Mouse (Mus musculus): ENCODE results near the gene Gm973. TPM values are rescaled to one million over a fixed set of nuclear protein-coding genes. Genes with fewer than 3 reads are reported as not detected.

Gm973 gene
- polyA plus RNA-seq, 1 experiment from 2014 or later: 0.43 TPM

DNA sequence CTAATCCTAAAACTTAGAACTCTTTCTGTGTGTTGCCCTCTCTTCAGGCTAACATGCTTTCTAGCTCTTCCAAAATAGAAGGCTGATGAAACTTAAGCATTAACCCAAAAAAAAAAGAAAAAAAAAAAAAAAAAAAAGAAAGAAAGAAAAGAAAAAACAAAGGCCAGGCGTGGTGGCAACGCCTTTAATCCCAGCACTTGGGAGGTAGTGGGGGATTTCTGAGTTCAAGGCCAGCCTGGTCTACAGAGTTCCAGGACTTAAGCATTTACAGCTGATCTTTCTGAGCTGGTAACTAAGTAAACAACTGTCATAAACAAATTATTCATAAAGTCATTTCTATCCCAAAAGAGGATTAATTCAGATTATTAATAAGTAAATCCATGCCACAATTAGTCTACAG is 152.8 kb downstream of the Gm973 start:
- H3K27ac ChIP-seq: no peak overlapping the region
- no peak overlapping the region for H3K9ac ChIP-seq
- H3K9me3 ChIP-seq: no peaks in the 10 kb centered on the region
- H3K4me2 ChIP-seq (replicated peaks): no peak overlapping the region; the same call in 1 of the 2 replicates
- no peak for ATAC-seq
- no peaks in the 10 kb centered on the region for H3K36me3 ChIP-seq
- H3K4me1 ChIP-seq (replicated peaks): peaks cover 5% of the 10 kb centered on the region; the same call in 1 of the 2 replicates
- H3K27me3 ChIP-seq (replicated peaks): no peaks in the 10 kb centered on the region
- no peak overlapping the region for H3K4me3 ChIP-seq (replicated peaks)
- 74% methylated on average over 2 of the region's 2 CpGs for WGBS

GRCm38 (mm10) chr1:59669962-59670630 is 154.0 kb downstream of the Gm973 start:
- no peaks in the 10 kb centered on the region for H3K36me3 ChIP-seq
- peak overlapping the region; percentile 69 for H3K4me2 ChIP-seq (replicated peaks)
- peak overlapping the region; percentile 96 for H3K27ac ChIP-seq
- no peaks in the 10 kb centered on the region for H3K9me3 ChIP-seq
- H3K9ac ChIP-seq: peak overlapping the region; percentile 100
- peaks cover 5% of the 10 kb centered on the region; the same call in 1 of the 2 replicates for H3K4me1 ChIP-seq (replicated peaks)
- H3K4me3 ChIP-seq (replicated peaks): peak overlapping the region; percentile 98
- no peaks in the 10 kb centered on the region for H3K27me3 ChIP-seq (replicated peaks)
- ATAC-seq: peak; percentile 73
- under 1% methylated on average over 42 of the region's 54 CpGs for WGBS

GRCm38 (mm10) chr1:59670641-59671168 is 154.6 kb downstream of the Gm973 start, which contains the start of gene Sumo1:
TSS of gene Sumo1 (minus strand) at chr1:59670834.
- Histone ChIP-seq H3K36me3 (no peaks in the 10 kb centered on the region), H3K4me3 (replicated peaks) (peak within 1 kb of the TSS; percentile 98), H3K9me3 (no peaks in the 10 kb centered on the region), H3K27me3 (replicated peaks) (no peaks in the 10 kb centered on the region), H3K9ac (peak within 1 kb of the TSS; percentile 100), H3K4me1 (replicated peaks) (peaks cover 5% of the 10 kb centered on the region; the same call in 1 of the 2 replicates), H3K27ac (peak within 1 kb of the TSS; percentile 96), H3K4me2 (replicated peaks) (peak within 1 kb of the TSS; percentile 69)
- under 1% methylated on average over 36 of the region's 36 CpGs for WGBS
- peak; percentile 95 for ATAC-seq

DNA sequence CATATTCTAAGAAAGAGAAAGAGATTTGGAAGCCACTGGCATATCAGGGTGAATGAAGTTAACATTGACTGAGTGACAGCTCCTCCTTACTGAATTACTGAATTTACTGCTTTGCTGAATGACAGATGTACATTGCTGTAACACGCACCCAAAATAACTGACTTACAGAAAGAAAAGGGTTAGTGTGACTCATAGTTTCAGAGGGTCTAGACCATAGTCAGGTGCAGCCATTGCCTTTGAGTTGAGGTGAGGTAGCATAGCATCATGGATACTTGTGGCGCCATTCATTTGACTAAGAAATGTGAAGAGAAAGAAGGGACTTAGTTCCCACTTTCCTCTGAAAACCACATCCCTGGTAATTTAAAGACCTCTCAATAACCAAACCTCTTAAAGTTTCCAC is 157.6 kb downstream of the Gm973 start:
- Histone ChIP-seq H3K36me3 (no peaks in the 10 kb centered on the region), H3K9me3 (no peaks in the 10 kb centered on the region), H3K27ac (no peak overlapping the region), H3K27me3 (replicated peaks) (no peaks in the 10 kb centered on the region), H3K9ac (no peak overlapping the region), H3K4me3 (replicated peaks) (no peak overlapping the region), H3K4me1 (replicated peaks) (peaks cover under 1% of the 10 kb centered on the region; the same call in 1 of the 2 replicates), H3K4me2 (replicated peaks) (no peak overlapping the region)
- 95% methylated on average over 2 of the region's 2 CpGs for WGBS
- ATAC-seq: no peak

DNA sequence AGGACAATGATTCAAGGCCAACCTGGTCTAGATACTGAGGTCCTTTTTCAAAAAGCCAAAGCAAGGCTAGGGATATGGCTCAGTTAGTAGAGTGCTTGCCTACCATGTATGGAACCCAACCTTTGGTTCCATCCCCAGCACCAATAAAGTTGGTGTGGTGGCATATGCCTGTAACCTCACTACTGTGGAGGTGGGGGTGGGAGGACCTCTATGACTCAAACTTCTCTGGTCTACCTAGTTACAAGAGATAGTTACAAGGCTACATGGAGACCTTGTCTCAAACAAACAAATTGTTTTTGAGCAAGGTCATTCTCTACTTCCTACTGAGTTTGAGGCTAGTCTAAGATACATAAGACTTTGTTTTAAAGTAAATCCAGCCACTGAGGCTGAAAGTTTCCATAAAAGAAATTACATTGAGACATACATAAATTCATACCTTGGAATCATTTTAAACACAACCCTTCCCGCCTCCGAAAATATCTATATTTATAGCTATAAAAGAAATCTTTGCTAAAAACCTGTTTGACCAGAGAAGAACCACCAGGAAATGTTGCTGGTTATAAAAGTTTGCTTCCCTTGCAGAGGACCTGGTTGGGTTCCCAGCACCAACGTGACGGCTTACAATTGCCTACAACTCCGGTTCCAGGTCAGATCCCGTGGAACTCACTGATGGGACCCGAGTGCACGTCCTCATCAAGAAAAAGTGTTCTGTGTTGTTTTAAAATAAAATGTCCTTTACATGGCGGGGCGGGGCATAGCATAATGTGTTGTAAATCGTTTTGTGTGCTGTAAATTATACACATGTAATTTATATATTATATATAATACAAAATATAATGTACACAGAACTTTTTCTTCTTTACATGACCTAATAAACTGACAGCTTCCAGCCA is 168.1 kb downstream of the Gm973 start:
- ATAC-seq: peak; percentile 52
- H3K9ac ChIP-seq: peak overlapping the region; percentile 22; the same call in 1 of the 2 replicates
- WGBS: 8% methylated on average over 11 of the region's 11 CpGs

GRCm38 (mm10) chr1:59684819-59685755 is 169.0 kb downstream of the Gm973 start, which contains the start of gene Nop58:
TSS of gene Nop58 (plus strand) at chr1:59684971.
- no peaks in the 10 kb centered on the region for H3K9me3 ChIP-seq
- H3K4me1 ChIP-seq (replicated peaks): peaks cover 6% of the 10 kb centered on the region; the same call in 1 of the 2 replicates
- peak; percentile 98 for ATAC-seq
- peak within 1 kb of the TSS; percentile 78 for H3K27ac ChIP-seq
- no peaks in the 10 kb centered on the region for H3K27me3 ChIP-seq (replicated peaks)
- peak within 1 kb of the TSS; percentile 83 for H3K9ac ChIP-seq
- under 1% methylated on average over 49 of the region's 49 CpGs for WGBS
- H3K4me2 ChIP-seq (replicated peaks): peak within 1 kb of the TSS; percentile 69
- H3K36me3 ChIP-seq: no peaks in the 10 kb centered on the region
- H3K4me3 ChIP-seq (replicated peaks): peak within 1 kb of the TSS; percentile 73

More for the DNA sequence above, 168.1 kb downstream of the Gm973 start:
- Histone ChIP-seq H3K36me3 (no peaks in the 10 kb centered on the region), H3K9me3 (no peaks in the 10 kb centered on the region), H3K27me3 (replicated peaks) (no peaks in the 10 kb centered on the region), H3K4me1 (replicated peaks) (peaks cover 6% of the 10 kb centered on the region; the same call in 1 of the 2 replicates), H3K4me2 (replicated peaks) (peak overlapping the region; percentile 69), H3K27ac (peak overlapping the region; percentile 74), H3K4me3 (replicated peaks) (peak overlapping the region; percentile 31)

Other genes with a start within 250 kb of the Gm973 start
- gene Fzd7, start 33.8 kb upstream of the Gm973 start, polyA plus RNA-seq (2015; fragmentation: Nextera tagmentation; extraction: Ambion mirVana): 6.3 and 7.5 TPM in 2 replicates
- 316 and 375 TPM in 2 replicates for gene Sumo1, start 154.6 kb downstream of the Gm973 start, polyA plus RNA-seq (2015; fragmentation: Nextera tagmentation; extraction: Ambion mirVana)
- 240 and 279 TPM in 2 replicates for gene Nop58, start 168.7 kb downstream of the Gm973 start, polyA plus RNA-seq (2015; fragmentation: Nextera tagmentation; extraction: Ambion mirVana)
- 5.9 and 6.7 TPM in 2 replicates for gene Bmpr2, start 247.1 kb downstream of the Gm973 start, polyA plus RNA-seq (2015; fragmentation: Nextera tagmentation; extraction: Ambion mirVana)

Data from intestine, embryonic 15.5 days (tissue).